Mouse (Mus musculus): ENCODE measurements around the gene Fbxw11. TPM values are rescaled to one million over a fixed set of nuclear protein-coding genes. Genes with fewer than 3 reads are reported as not detected.

Gene Fbxw11
- polyA plus RNA-seq, 1 experiment from 2014 or later, result 76.0 TPM

DNA sequence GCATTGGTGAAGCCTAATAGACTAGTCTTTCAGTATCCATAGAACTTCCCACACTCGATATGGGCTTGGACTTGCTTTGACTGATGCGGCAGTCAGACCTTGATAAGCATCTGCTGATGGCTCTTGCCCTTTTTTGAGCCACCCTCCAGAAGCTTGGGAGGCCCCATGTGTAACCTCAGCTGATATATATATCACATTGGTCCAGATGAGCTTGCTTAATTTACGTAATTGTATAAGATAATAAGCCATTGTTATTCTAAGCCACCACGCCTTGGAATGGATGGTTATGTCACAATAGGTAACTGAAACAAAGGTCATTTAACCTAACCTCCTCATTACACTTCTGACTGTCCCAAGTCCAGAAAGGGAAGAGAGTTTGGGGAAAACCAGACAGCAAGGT lies 1.9 kb upstream of the Fbxw11 start:
- WGBS, result 85% methylated on average over 4 of the region's 4 CpGs
- H3K9me3 ChIP-seq (replicated peaks), result no peaks in the 10 kb centered on the region

DNA sequence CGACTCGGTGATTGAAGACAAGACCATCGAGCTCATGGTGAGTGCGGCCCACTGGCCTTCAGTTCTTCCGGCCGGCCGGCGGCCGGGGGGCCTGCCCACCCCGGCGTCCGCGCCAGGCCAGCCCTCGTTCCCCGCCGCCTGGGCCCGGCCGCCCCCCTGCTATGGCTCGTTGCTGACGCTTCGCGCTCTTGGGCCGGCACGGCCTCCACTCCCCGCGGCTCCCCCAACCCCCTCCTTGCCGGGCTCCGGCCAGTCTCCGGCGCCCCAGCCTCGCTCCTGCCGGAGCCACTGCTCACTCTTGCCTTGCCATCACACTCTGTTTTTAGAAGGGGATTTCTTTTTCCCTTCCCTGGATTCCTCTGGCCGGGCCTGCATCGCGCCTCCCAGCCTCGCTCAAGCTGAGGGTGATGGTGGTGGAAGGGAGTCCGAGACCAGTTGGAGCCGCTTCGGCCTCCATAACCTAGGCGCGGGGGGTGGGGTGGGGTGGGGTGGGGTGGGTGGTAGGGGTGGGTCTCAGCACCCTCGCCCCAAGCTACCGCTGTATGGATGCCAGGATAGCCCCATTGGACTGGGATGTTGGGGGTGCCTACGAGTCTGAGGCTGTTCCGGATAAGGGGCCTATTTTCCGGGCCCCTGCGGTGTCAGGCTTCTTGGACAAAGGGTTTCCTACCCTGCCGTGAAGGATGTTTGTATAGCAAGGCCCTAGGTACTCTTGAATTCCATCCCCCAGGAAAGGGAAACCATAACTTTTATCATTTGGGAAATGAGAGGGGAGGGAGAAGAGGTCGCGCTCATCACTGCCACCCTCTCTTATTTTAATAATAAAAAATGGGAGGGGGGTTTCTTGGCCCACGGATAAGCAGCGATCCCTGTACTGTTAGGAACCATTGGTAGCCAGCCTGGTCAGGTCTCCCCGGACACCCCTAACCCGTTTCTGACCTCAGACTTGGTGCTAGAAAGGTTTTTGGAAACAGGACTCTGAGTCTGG lies 669 bp downstream of the Fbxw11 start:
- no peaks in the 10 kb centered on the region for H3K27me3 ChIP-seq (replicated peaks)
- ATAC-seq (ENCODE audit: insufficient number of reproducible peaks, low FRiP score), result peak; percentile 73
- H3K27ac ChIP-seq (ENCODE audit: poor library complexity, severe bottlenecking), result peak overlapping the region; percentile 100
- H3K4me1 ChIP-seq (replicated peaks), result peaks cover 36% of the 10 kb centered on the region
- H3K9ac ChIP-seq, result peak overlapping the region; percentile 99
- H3K4me2 ChIP-seq, result peak overlapping the region; percentile 97
- H3K9me3 ChIP-seq (replicated peaks), result no peaks in the 10 kb centered on the region
- H3K4me3 ChIP-seq, result peak overlapping the region; percentile 99
- H3K36me3 ChIP-seq, result no peaks in the 10 kb centered on the region
- WGBS, result under 1% methylated on average over 41 of the region's 54 CpGs

More for the DNA sequence above, 1.9 kb upstream of the Fbxw11 start:
- no peak overlapping the region for H3K27ac ChIP-seq (ENCODE audit: poor library complexity, severe bottlenecking)
- H3K4me1 ChIP-seq (replicated peaks), result peaks cover 29% of the 10 kb centered on the region
- no peaks in the 10 kb centered on the region for H3K36me3 ChIP-seq
- H3K9ac ChIP-seq, result no peak overlapping the region; the same call in 1 of the 2 replicates
- H3K4me3 ChIP-seq, result no peak overlapping the region
- no peak overlapping the region; the same call in 1 of the 2 replicates for H3K4me2 ChIP-seq
- H3K27me3 ChIP-seq (replicated peaks), result no peaks in the 10 kb centered on the region
- ATAC-seq (ENCODE audit: insufficient number of reproducible peaks, low FRiP score), result no peak

GRCm38 (mm10) chr11:32644010-32644409 lies 1.5 kb downstream of the Fbxw11 start:
- no peaks in the 10 kb centered on the region for H3K9me3 ChIP-seq (replicated peaks)
- H3K4me1 ChIP-seq (replicated peaks), result peaks cover 36% of the 10 kb centered on the region
- peak overlapping the region; percentile 97 for H3K4me2 ChIP-seq
- no peaks in the 10 kb centered on the region for H3K36me3 ChIP-seq
- 26% methylated on average over 3 of the region's 3 CpGs for WGBS
- no peak for ATAC-seq (ENCODE audit: insufficient number of reproducible peaks, low FRiP score)
- H3K27me3 ChIP-seq (replicated peaks), result no peaks in the 10 kb centered on the region
- H3K9ac ChIP-seq, result peak overlapping the region; percentile 99
- peak overlapping the region; percentile 99 for H3K4me3 ChIP-seq
- H3K27ac ChIP-seq (ENCODE audit: poor library complexity, severe bottlenecking), result peak overlapping the region; percentile 100

DNA sequence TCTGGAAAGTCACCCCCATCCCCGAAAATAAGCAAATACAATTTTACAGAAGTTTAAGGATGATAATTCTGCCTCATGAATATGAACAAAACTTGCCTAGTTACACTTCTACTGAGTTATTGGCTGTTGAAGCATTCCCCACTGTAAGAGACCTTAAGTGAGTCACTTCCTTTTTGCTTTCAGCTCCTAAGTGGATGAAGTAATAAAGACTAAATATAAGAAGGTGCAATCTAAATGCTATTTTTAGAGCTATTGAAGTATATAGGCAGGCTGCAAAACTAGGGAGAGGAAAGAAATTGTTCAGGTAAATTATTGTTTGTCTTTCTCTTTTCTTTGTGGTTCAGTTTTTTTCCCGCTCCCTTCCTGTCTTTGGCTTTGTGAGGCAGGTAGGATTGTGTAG lies 4.7 kb downstream of the Fbxw11 start:
- Histone ChIP-seq H3K4me1 (replicated peaks) (peaks cover 41% of the 10 kb centered on the region), H3K4me3 (no peak overlapping the region), H3K27me3 (replicated peaks) (no peaks in the 10 kb centered on the region), H3K4me2 (no peak overlapping the region), H3K36me3 (no peaks in the 10 kb centered on the region), H3K27ac (ENCODE audit: poor library complexity, severe bottlenecking) (no peak overlapping the region), H3K9ac (no peak overlapping the region), H3K9me3 (replicated peaks) (no peaks in the 10 kb centered on the region)
- 70% methylated on average over 2 of the region's 2 CpGs for WGBS
- ATAC-seq (ENCODE audit: insufficient number of reproducible peaks, low FRiP score), result no peak

GRCm38 (mm10) chr11:32650236-32650749 lies 7.8 kb downstream of the Fbxw11 start:
- Histone ChIP-seq H3K4me2 (no peak overlapping the region), H3K9me3 (replicated peaks) (no peaks in the 10 kb centered on the region), H3K27ac (ENCODE audit: poor library complexity, severe bottlenecking) (no peak overlapping the region), H3K36me3 (peaks cover 4% of the 10 kb centered on the region; the same call in 1 of the 2 replicates), H3K4me3 (no peak overlapping the region), H3K9ac (no peak overlapping the region), H3K4me1 (replicated peaks) (peaks cover 34% of the 10 kb centered on the region), H3K27me3 (replicated peaks) (no peaks in the 10 kb centered on the region)
- no peak for ATAC-seq (ENCODE audit: insufficient number of reproducible peaks, low FRiP score)

GRCm38 (mm10) chr11:32650893-32651590 lies 8.5 kb downstream of the Fbxw11 start:
- no peak overlapping the region for H3K4me3 ChIP-seq
- no peak overlapping the region for H3K27ac ChIP-seq (ENCODE audit: poor library complexity, severe bottlenecking)
- H3K4me2 ChIP-seq, result no peak overlapping the region
- H3K27me3 ChIP-seq (replicated peaks), result no peaks in the 10 kb centered on the region
- H3K4me1 ChIP-seq (replicated peaks), result peaks cover 34% of the 10 kb centered on the region
- H3K9me3 ChIP-seq (replicated peaks), result no peaks in the 10 kb centered on the region
- no peak for ATAC-seq (ENCODE audit: insufficient number of reproducible peaks, low FRiP score)
- peaks cover 4% of the 10 kb centered on the region; the same call in 1 of the 2 replicates for H3K36me3 ChIP-seq
- WGBS, result 87% methylated on average over 7 of the region's 7 CpGs
- H3K9ac ChIP-seq, result no peak overlapping the region

- no peak overlapping the region for H3K9ac ChIP-seq
- no peak for ATAC-seq (ENCODE audit: insufficient number of reproducible peaks, low FRiP score)
- peaks cover 4% of the 10 kb centered on the region; the same call in 1 of the 2 replicates for H3K36me3 ChIP-seq
- WGBS, result 82% methylated on average over 1 of the region's 1 CpGs
- H3K27ac ChIP-seq (ENCODE audit: poor library complexity, severe bottlenecking), result no peak overlapping the region
- no peak overlapping the region for H3K4me3 ChIP-seq
- peaks cover 29% of the 10 kb centered on the region for H3K4me1 ChIP-seq (replicated peaks)
- H3K27me3 ChIP-seq (replicated peaks), result no peaks in the 10 kb centered on the region
- no peak overlapping the region for H3K4me2 ChIP-seq
- H3K9me3 ChIP-seq (replicated peaks), result no peaks in the 10 kb centered on the region
These were observed 9.2 kb downstream of the Fbxw11 start for GRCm38 (mm10) chr11:32651723-32652122.

GRCm38 (mm10) chr11:32662082-32662656 lies 19.6 kb downstream of the Fbxw11 start:
- Histone ChIP-seq H3K36me3 (peaks cover 5% of the 10 kb centered on the region; the same call in 1 of the 2 replicates), H3K4me2 (no peak overlapping the region), H3K4me1 (replicated peaks) (peaks cover 28% of the 10 kb centered on the region), H3K9me3 (replicated peaks) (no peaks in the 10 kb centered on the region), H3K4me3 (no peak overlapping the region), H3K9ac (no peak overlapping the region), H3K27me3 (replicated peaks) (no peaks in the 10 kb centered on the region), H3K27ac (ENCODE audit: poor library complexity, severe bottlenecking) (no peak overlapping the region)
- 68% methylated on average over 1 of the region's 1 CpGs for WGBS
- no peak for ATAC-seq (ENCODE audit: insufficient number of reproducible peaks, low FRiP score)

DNA sequence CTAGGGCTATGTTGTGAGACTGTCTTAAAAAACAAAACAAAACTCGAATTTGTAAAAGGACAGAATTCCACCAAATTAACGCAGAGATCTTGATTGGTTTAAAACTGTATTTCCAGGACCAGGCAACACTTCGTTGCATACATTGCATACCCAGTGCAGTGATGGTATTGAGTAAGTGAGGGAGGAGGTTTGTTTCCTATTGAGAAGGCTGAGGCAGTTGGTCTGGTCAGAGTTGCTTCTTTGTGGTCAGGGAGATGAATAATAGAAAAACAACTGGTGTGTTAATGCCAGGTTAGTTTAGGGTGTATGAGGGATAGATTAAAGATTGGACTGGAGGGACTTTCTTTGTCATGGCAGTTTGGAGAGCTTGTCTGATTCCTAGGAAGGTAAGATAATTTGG lies 23.1 kb downstream of the Fbxw11 start:
- Histone ChIP-seq H3K27me3 (replicated peaks) (no peaks in the 10 kb centered on the region), H3K4me1 (replicated peaks) (peaks cover 41% of the 10 kb centered on the region), H3K9me3 (replicated peaks) (no peaks in the 10 kb centered on the region), H3K36me3 (no peaks in the 10 kb centered on the region), H3K4me2 (no peak overlapping the region), H3K4me3 (no peak overlapping the region), H3K27ac (ENCODE audit: poor library complexity, severe bottlenecking) (no peak overlapping the region), H3K9ac (no peak overlapping the region)
- WGBS, result 90% methylated on average over 3 of the region's 3 CpGs
- ATAC-seq (ENCODE audit: insufficient number of reproducible peaks, low FRiP score), result no peak

GRCm38 (mm10) chr11:32666983-32667382 lies 24.5 kb downstream of the Fbxw11 start:
- no peaks in the 10 kb centered on the region for H3K27me3 ChIP-seq (replicated peaks)
- no peak overlapping the region for H3K9ac ChIP-seq
- H3K36me3 ChIP-seq, result no peaks in the 10 kb centered on the region
- no peak overlapping the region for H3K4me3 ChIP-seq
- H3K4me1 ChIP-seq (replicated peaks), result peaks cover 40% of the 10 kb centered on the region
- no peak overlapping the region for H3K27ac ChIP-seq (ENCODE audit: poor library complexity, severe bottlenecking)
- no peaks in the 10 kb centered on the region for H3K9me3 ChIP-seq (replicated peaks)
- no peak for ATAC-seq (ENCODE audit: insufficient number of reproducible peaks, low FRiP score)
- H3K4me2 ChIP-seq, result no peak overlapping the region

DNA sequence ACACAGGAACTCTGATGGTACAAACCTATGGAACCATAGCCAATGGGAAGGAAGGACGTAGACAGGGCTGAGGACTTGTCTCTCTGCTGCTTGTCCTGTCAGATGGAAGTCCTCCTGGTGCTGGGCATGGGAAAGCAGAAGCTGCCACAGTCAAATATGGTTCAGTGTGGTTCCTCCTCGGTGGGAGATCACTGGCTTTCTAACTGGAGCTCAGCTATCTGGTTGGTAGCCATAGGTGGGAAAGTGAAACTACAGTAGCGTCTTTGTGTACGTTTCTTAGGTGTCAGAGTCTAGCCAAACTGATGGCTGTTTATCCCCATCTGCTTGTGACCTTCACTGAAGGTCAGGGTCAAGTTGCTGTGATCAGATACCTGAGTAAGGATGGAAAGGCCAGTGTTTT lies 29.0 kb downstream of the Fbxw11 start:
- ATAC-seq (ENCODE audit: insufficient number of reproducible peaks, low FRiP score), result no peak
- H3K27ac ChIP-seq (ENCODE audit: poor library complexity, severe bottlenecking), result no peak overlapping the region
- WGBS, result 84% methylated on average over 4 of the region's 4 CpGs

More for the DNA sequence above, 29.0 kb downstream of the Fbxw11 start:
- Histone ChIP-seq H3K9me3 (replicated peaks) (no peaks in the 10 kb centered on the region), H3K4me1 (replicated peaks) (peaks cover 32% of the 10 kb centered on the region), H3K4me2 (no peak overlapping the region), H3K9ac (no peak overlapping the region), H3K36me3 (no peaks in the 10 kb centered on the region), H3K4me3 (no peak overlapping the region), H3K27me3 (replicated peaks) (no peaks in the 10 kb centered on the region)

Measured in heart, embryonic 12.5 days (tissue).